Mouse (Mus musculus) liver, adult 2 months (tissue): ENCODE measurements around the gene BC100530.

Experiments used
- CTCF ChIP-seq: fragments of 200-500 bp; IDR thresholded peaks from 2 replicates; pipeline ENCODE4 v1.5.1; 2011; ENCODE audit warnings: low read depth, low read length, control low read depth
- POLR2A ChIP-seq: fragments of 200-500 bp; IDR thresholded peaks from 2 replicates; pipeline ENCODE4 v1.6.1; 2011; ENCODE audit warnings: low read length, control low read depth; ENCODE audit not compliant: insufficient read depth; ENCODE audit errors: extremely low read depth

DNA sequence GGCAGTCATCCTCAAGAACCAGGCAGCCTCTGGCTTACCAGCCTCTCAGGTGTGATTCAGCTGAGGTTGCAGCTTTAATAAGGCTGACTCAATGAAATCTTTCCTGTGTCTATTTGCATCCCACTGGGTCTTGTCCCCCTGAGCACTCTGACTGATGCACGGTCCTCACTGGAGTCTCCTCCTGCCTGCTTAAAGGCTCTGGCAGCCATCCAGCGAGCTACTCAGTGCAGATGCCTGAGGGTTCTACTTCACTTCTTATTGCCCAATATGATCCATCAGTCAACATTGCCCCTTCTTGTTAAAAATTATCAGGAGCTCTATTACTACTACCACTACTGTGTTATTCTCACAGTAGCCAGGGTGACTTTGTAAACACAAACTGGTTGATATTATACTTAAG lies 30.4 kb downstream of the BC100530 start:
- TF ChIP-seq CTCF (no peak), POLR2A (no peak)
